ENCODE assay signal across 8 mouse cellular contexts in the genomic region with DNA sequence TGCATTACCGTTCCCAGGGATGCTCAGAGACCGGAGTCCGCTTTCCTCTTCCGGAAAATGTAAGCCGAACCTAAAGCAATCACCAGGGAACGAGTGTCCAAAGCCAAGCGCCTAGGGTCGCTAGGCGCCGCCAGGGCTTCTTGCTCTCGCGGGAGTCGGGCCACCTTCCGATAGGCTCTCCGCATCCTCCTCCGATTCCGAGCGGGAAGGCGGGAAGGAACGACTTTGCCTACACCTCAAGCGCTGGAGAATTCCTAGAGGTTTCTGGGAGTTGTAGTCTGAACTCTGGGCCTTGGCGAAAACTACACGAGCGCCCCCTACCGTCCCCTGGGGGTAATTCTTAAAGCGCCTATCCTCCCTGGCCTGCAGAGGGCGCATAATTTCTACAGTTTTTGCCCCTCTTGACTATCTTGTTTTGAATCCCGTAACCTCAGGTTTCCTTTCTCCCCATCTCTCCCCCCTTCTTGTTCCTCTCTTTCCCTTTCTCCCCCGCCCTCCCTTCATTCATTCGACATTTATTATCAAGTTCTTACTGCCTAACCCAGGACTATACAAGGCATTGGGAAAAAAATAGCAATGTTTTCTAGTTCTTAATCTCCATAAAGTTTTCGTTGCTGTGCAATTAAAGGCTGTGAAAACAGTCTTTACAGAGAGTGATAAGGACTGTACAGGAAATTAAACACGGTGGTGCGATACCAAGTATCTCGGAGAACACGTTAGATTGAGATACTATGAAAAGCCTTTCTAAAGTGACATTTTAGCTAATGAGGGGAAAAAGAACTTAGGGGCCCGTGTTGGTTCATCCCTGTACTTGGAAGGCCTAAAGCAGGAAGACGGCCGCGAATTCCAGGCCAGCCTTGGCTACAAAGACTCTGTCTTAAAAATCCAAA. TPM values are rescaled to one million over a fixed set of nuclear protein-coding genes. Genes with fewer than 3 reads are reported as not detected.
DNase-seq lines count a peak whose midpoint lies in the region; ATAC-seq lines count a peak whose summit lies in the region.

No protein-coding gene starts in this region.

- peak; percentile 98 to 99 for DNase-seq in adrenal gland, adult 18-20 months (ENCODE audit: low spot score in 2 of 2)
- peak; percentile 99 for DNase-seq in embryo, embryonic 11 days
- DNase-seq in gastrocnemius, postnatal 25 days = peak; percentile 96
- peak; percentile 100 for DNase-seq in intestine, embryonic 14.5 days (ENCODE audit: low spot score)
- DNase-seq in left cerebral cortex, postnatal 14 days (ENCODE audit: low spot score in 2 of 2) = peak; percentile 98
- peak; percentile 99 for DNase-seq in mesoderm, embryonic 11.5 days (ENCODE audit: low read depth, low spot score)
- DNase-seq in right cerebral cortex, postnatal 36 days (ENCODE audit: low spot score in 2 of 2) = peak; percentile 95 to 97
- DNase-seq in yolk sac, embryonic 10.5 days (ENCODE audit: low spot score) = peak; percentile 99

- peaks cover 18% of the 10 kb centered on the region for H3K36me3 ChIP-seq in intestine, embryonic 14.5 days (ENCODE audit: control insufficient read depth, insufficient read depth, low read length)

- peak; percentile 86 for ATAC-seq in intestine, embryonic 14.5 days (replicated peaks; ENCODE audit: low FRiP score, low TSS enrichment, low read depth)

- peak overlapping the region; percentile 78 for H3K4me3 ChIP-seq in intestine, embryonic 14.5 days (ENCODE audit: low read depth, low read length)

- no peaks in the 10 kb centered on the region for H3K27me3 ChIP-seq in intestine, embryonic 14.5 days (replicated peaks; ENCODE audit: control insufficient read depth, insufficient read depth, low read length)

- H3K9ac ChIP-seq in intestine, embryonic 14.5 days (ENCODE audit: low read length) = peak overlapping the region; percentile 92

- H3K27ac ChIP-seq in intestine, embryonic 14.5 days (ENCODE audit: low read depth) = peak overlapping the region; percentile 96

- peak overlapping the region; percentile 84 for H3K4me2 ChIP-seq in intestine, embryonic 14.5 days (ENCODE audit: low read length)

- WGBS in intestine, embryonic 14.5 days = 2% methylated on average over 39 of the region's 39 CpGs

- H3K9me3 ChIP-seq in intestine, embryonic 14.5 days (ENCODE audit: control insufficient read depth, low read length) = no peaks in the 10 kb centered on the region

- intact Hi-C loops in left cerebral cortex, postnatal 14 days (cut with DNase I) = loop anchor here (2.0 to 5.0 kb wide), 3 partner anchors 33 to 47 kb away; no protein-coding TSS in a partner anchor

- H3K4me1 ChIP-seq in intestine, embryonic 14.5 days (replicated peaks; ENCODE audit: control insufficient read depth, insufficient read depth, low read length) = peaks cover 21% of the 10 kb centered on the region

RNA-seq across cellular contexts. Expression of gene Wrap53, which starts 0.7 kb away (rescaled TPM):
- 10 to 100 TPM in 1 of 2 experiments, 1 to 10 TPM in 1; 9.6 to 10.9 TPM for total RNA-seq in adrenal gland, adult 18-20 months (2021)
- total RNA-seq in gastrocnemius, postnatal 25 days (2021) = 1 to 10 TPM; 3.4 to 3.7 TPM
- 26.8 and 31.8 TPM in 2 replicates for polyA plus RNA-seq in intestine, embryonic 14.5 days (2014; fragmentation: Nextera tagmentation; extraction: Ambion mirVana)
- 1 to 10 TPM; 6.9 to 8.3 TPM for total RNA-seq in left cerebral cortex, postnatal 14 days (2021)

RNA-seq across cellular contexts. Expression of gene Trp53, which starts 0.8 kb away (rescaled TPM):
- 10 to 100 TPM; 48.4 to 53.4 TPM for total RNA-seq in adrenal gland, adult 18-20 months (2021)
- total RNA-seq in gastrocnemius, postnatal 25 days (2021) = 10 to 100 TPM; 12.2 to 12.7 TPM
- polyA plus RNA-seq in intestine, embryonic 14.5 days (2014; fragmentation: Nextera tagmentation; extraction: Ambion mirVana) = 176 and 192 TPM in 2 replicates
- 10 to 100 TPM; 21.2 to 21.9 TPM for total RNA-seq in left cerebral cortex, postnatal 14 days (2021)

RNA-seq across cellular contexts. Expression of gene Efnb3, which starts 19.4 kb away (rescaled TPM):
- under 1 TPM; 0.74 to 0.76 TPM for total RNA-seq in adrenal gland, adult 18-20 months (2021)
- under 1 TPM; 0.35 to 0.69 TPM for total RNA-seq in gastrocnemius, postnatal 25 days (2021)
- polyA plus RNA-seq in intestine, embryonic 14.5 days (2014; fragmentation: Nextera tagmentation; extraction: Ambion mirVana) = 4.0 and 4.9 TPM in 2 replicates
- total RNA-seq in left cerebral cortex, postnatal 14 days (2021) = 100 to 1,000 TPM in 1 of 2 experiments, 10 to 100 TPM in 1; 71.8 to 100 TPM

RNA-seq across cellular contexts. Expression of gene Atp1b2, which starts 26.4 kb away (rescaled TPM):
- 10 to 100 TPM; 32.8 to 39.8 TPM for total RNA-seq in adrenal gland, adult 18-20 months (2021)
- total RNA-seq in gastrocnemius, postnatal 25 days (2021) = 100 to 1,000 TPM; 365 to 378 TPM
- polyA plus RNA-seq in intestine, embryonic 14.5 days (2014; fragmentation: Nextera tagmentation; extraction: Ambion mirVana) = 7.3 and 8.2 TPM in 2 replicates
- 100 to 1,000 TPM; 451 to 452 TPM for total RNA-seq in left cerebral cortex, postnatal 14 days (2021)

RNA-seq across cellular contexts. Expression of gene Dnah2, which starts 30.5 kb away (rescaled TPM):
- under 1 TPM; 0.13 TPM for total RNA-seq in adrenal gland, adult 18-20 months (2021)
- total RNA-seq in gastrocnemius, postnatal 25 days (2021) = under 1 TPM; 0.03 to 0.48 TPM
- 0.98 and 1.9 TPM in 2 replicates for polyA plus RNA-seq in intestine, embryonic 14.5 days (2014; fragmentation: Nextera tagmentation; extraction: Ambion mirVana)
- total RNA-seq in left cerebral cortex, postnatal 14 days (2021) = 1 to 10 TPM; 3.5 to 3.6 TPM

Comparison
In these comparisons a context has a peak if more than half of its experiments do, and no peak if none do; other contexts are left out.
1. Peak in every context shown above with its lines: DNase-seq, ATAC-seq, H3K4me3 ChIP-seq and H3K27ac ChIP-seq.
2. RNA of gene Efnb3, which starts 19.4 kb away (total RNA-seq): 71.8 to 100 TPM in left cerebral cortex, postnatal 14 days; 0.74 to 0.76 TPM in adrenal gland, adult 18-20 months and 0.35 to 0.69 TPM in gastrocnemius, postnatal 25 days; every median in the first group is over 10 times any median in the second.